Mouse (Mus musculus) neural tube, embryonic 14.5 days (tissue): Measurements from ENCODE around the gene Adar. TPM values are rescaled to one million over a fixed set of nuclear protein-coding genes. Genes with fewer than 3 reads are reported as not detected.
"Not testable (repeated sequence)": the region's sequence is repeated elsewhere in the genome, so short reads cannot be mapped to it uniquely, and the experiment has no call there.

Experiments used
- ATAC-seq: fragments of 200-750 bp; cut with Nextera tagmentation; 2 replicates; pipeline ENCODE4 v1.8.0; 2017; ENCODE audit warnings: low read depth, mild to moderate bottlenecking, moderate TSS enrichment, moderate library complexity
- H3K27ac ChIP-seq: fragments of 300-500 bp; sonication (generic); 2 replicates; pipeline ENCODE4 v1.5.1; 2014; ENCODE audit warnings: low read depth, mild to moderate bottlenecking, control low read depth, low read length, moderate library complexity, mixed read lengths
- H3K27me3 ChIP-seq: fragments of 300-500 bp; sonication (generic); 2 replicates; pipeline ENCODE4 v1.6.1; 2014; ENCODE audit warnings: low read length; ENCODE audit not compliant: control insufficient read depth, insufficient read depth
- H3K36me3 ChIP-seq: fragments of 300-500 bp; sonication (generic); 2 replicates; pipeline ENCODE4 v1.6.1; 2014; ENCODE audit warnings: low read length, mixed read lengths; ENCODE audit not compliant: control insufficient read depth, insufficient read depth
- H3K4me1 ChIP-seq: fragments of 300-500 bp; sonication (generic); 2 replicates; pipeline ENCODE4 v1.6.1; 2014; ENCODE audit warnings: low read length; ENCODE audit not compliant: control insufficient read depth, insufficient read depth
- H3K4me2 ChIP-seq: fragments of 300-500 bp; sonication (generic); 2 replicates; pipeline ENCODE4 v1.6.1; 2014; ENCODE audit warnings: mild to moderate bottlenecking, low read depth, low read length, control low read depth
- H3K4me3 ChIP-seq: fragments of 300-500 bp; sonication (generic); 2 replicates; pipeline ENCODE4 v1.5.1; 2014; ENCODE audit warnings: low read depth, low read length, control low read depth, mixed read lengths
- H3K9ac ChIP-seq: fragments of 300-500 bp; sonication (generic); replicated peaks from 2 replicates; pipeline ENCODE4 v1.6.1; 2014; ENCODE audit warnings: low read depth, mild to moderate bottlenecking, control low read depth, low read length, mixed read lengths
- H3K9me3 ChIP-seq: fragments of 300-500 bp; sonication (generic); 2 replicates; pipeline ENCODE4 v1.6.1; 2016; ENCODE audit warnings: low read length; ENCODE audit not compliant: control insufficient read depth
- WGBS: fragments of 180-500 bp; shearing (Covaris S2); extraction: QIAGEN DNeasy Blood & Tissue Kit; methylation state at CpG from one replicate; pipeline ENCODE4 v1.1.7; 2014; 5-methylcytosine and 5-hydroxymethylcytosine counted together
- polyA plus RNA-seq: library from polyadenylated mRNA; unstranded; fragments of >200 nt; fragmentation: Nextera tagmentation; extraction: Ambion mirVana; gene quantifications from 2 replicates; pipeline ENCODE4 v1.2.1, GENCODE M21; 2014

Gene Adar
- polyA plus RNA-seq, 1 experiment from 2014 or later, result 32.0 TPM

DNA sequence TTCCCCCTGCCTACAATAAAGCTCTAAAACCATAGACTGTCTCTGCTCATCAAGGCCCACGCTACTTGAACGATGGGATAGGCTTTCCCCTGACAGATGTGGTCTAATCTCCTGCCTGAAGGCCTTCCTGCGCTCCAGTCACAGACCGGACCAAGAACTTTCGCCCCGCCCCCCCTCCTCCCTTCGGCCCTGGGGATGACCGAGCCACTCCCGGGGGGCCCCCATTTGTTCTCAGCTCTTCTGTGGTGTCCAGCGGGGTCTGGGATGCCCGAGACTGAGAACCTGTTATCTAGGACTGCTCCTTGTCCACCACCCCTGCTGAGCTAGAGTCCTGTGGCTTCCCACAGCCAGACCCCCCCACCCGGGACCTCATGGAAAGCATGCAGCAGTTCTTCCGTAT is 84.7 kb downstream of the Adar start:
- H3K27ac ChIP-seq, result no peak overlapping the region
- H3K9me3 ChIP-seq, result no peaks in the 10 kb centered on the region
- no peaks in the 10 kb centered on the region for H3K36me3 ChIP-seq
- H3K27me3 ChIP-seq, result no peaks in the 10 kb centered on the region
- WGBS, result 6% methylated on average over 13 of the region's 13 CpGs
- no peaks in the 10 kb centered on the region for H3K4me1 ChIP-seq
- H3K4me2 ChIP-seq, result no peak overlapping the region
- no peak overlapping the region for H3K4me3 ChIP-seq
- no peak for ATAC-seq
- H3K9ac ChIP-seq, result no peak overlapping the region

DNA sequence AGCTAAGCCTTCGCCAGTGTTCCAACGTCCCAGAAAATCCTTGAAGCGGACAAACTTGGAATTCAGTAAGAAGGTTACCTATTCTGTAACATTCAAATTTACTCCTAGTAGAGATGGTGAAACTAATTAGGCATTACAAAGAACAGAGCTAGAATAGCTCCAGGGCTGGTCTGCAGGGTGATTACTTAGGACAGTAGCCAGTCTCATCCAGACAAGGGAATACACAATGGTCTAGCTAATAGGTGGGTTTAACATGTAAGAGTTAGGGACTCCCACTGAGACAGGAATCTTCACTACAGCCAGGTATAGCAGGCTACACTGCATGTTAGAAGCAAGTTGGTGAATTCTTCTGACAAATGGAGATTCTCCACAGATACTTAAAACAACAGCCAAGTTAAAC is 85.3 kb downstream of the Adar start:
- H3K4me2 ChIP-seq, H3K27ac ChIP-seq, H3K4me3 ChIP-seq, H3K27me3 ChIP-seq, H3K9ac ChIP-seq, H3K4me1 ChIP-seq, ATAC-seq, H3K36me3 ChIP-seq, H3K9me3 ChIP-seq: not testable (repeated sequence)
- 43% methylated on average over 3 of the region's 3 CpGs for WGBS

DNA sequence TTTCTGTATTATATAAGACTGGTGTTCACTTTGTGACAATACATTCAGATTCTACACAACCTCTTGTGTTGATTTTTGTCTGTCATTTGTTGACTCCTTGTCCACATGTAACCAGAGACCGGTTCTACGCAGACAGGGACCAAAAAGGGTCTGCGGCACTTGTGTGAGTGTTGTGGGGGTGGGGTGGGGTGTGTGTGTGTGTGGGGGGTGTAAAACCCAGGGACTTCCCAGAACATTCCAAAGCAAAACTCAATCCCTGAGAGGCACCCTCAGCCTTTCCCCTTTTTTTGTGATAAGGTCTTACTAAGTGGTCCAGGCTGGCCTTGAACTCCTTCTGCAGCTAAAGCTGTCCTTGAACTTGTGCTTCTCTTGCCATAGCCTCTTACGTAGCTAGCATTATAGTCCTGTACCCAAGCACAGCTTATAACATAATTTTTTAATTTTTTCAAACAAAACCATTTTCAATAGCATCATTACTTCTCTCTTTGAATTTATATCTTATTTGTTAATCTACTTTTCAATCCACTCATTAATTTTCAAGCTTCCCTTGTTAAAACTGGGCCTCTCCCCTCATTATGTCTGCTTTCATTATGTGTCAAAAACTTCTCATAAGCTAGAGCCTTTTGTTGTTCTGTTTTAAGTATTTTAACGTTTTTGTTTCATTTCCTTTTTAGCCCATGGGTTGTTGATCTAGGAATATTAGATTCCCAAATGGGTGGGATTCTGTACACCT is 86.1 kb downstream of the Adar start:
- no peak overlapping the region for H3K27ac ChIP-seq
- H3K9me3 ChIP-seq, result no peaks in the 10 kb centered on the region
- no peak overlapping the region for H3K4me3 ChIP-seq
- H3K36me3 ChIP-seq, result no peaks in the 10 kb centered on the region
- WGBS, result 70% methylated on average over 5 of the region's 5 CpGs
- no peak for ATAC-seq
- H3K27me3 ChIP-seq, result no peaks in the 10 kb centered on the region
- H3K4me2 ChIP-seq, result no peak overlapping the region
- no peak overlapping the region for H3K9ac ChIP-seq
- H3K4me1 ChIP-seq, result no peaks in the 10 kb centered on the region

GRCm38 (mm10) chr3:89801507-89801847 is 86.7 kb downstream of the Adar start:
- Histone ChIP-seq H3K36me3 (no peaks in the 10 kb centered on the region), H3K27me3 (no peaks in the 10 kb centered on the region), H3K4me3 (no peak overlapping the region), H3K4me2 (no peak overlapping the region), H3K9ac (no peak overlapping the region), H3K4me1 (no peaks in the 10 kb centered on the region), H3K9me3 (no peaks in the 10 kb centered on the region), H3K27ac (no peak overlapping the region)
- 44% methylated on average over 3 of the region's 3 CpGs for WGBS
- no peak for ATAC-seq

DNA sequence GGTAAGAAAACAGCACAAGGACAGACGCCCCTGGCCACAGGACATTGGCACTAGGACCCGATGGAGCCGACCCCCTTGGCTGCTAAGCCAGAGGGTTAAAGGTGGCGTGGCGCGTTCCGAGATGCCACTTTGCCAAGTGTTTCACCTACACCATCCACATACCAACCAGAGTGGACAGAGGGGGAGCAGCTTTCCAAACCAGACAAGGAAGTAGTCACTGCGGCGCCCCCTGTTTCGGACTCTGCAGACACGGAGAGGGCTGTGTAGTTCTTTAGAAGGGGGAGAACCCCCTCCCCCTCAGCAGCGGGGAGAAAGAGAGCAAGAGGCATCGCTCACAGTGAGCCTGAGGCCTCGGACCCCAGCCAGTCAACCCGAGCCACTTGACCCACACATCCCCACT is 88.1 kb downstream of the Adar start:
- Histone ChIP-seq H3K27ac (no peak overlapping the region), H3K9ac (no peak overlapping the region)
- ATAC-seq, result no peak

More for the DNA sequence above, 88.1 kb downstream of the Adar start:
- H3K4me2 ChIP-seq, result no peak overlapping the region
- no peaks in the 10 kb centered on the region for H3K4me1 ChIP-seq
- no peaks in the 10 kb centered on the region for H3K27me3 ChIP-seq
- WGBS, result 73% methylated on average over 15 of the region's 15 CpGs
- H3K36me3 ChIP-seq, result no peaks in the 10 kb centered on the region
- H3K4me3 ChIP-seq, result no peak overlapping the region
- no peaks in the 10 kb centered on the region for H3K9me3 ChIP-seq

Other genes starting within 250 kb of the Adar start
- 6.1 and 9.9 TPM in 2 replicates for gene Kcnn3, start 194.9 kb upstream of the Adar start, polyA plus RNA-seq
- gene Chrnb2, start 49.6 kb downstream of the Adar start, polyA plus RNA-seq, result 24.5 and 29.9 TPM in 2 replicates
- 19.6 and 22.2 TPM in 2 replicates for gene Ube2q1, start 58.6 kb downstream of the Adar start, polyA plus RNA-seq
- gene She, start 116.3 kb downstream of the Adar start, polyA plus RNA-seq, result 0.91 and 2.4 TPM in 2 replicates
- gene Il6ra, start 198.2 kb downstream of the Adar start, polyA plus RNA-seq, result 0.36 and 0.50 TPM in 2 replicates
- gene Atp8b2, start 248.5 kb downstream of the Adar start, polyA plus RNA-seq, result 14.8 and 18.0 TPM in 2 replicates